Mouse (Mus musculus) kidney, embryonic 15.5 days (tissue): ENCODE data around the gene Haghl. TPM values are rescaled to one million over a fixed set of nuclear protein-coding genes. Genes with fewer than 3 reads are reported as not detected.

ENCODE experiments used
- ATAC-seq: fragments of 200-750 bp; cut with Nextera tagmentation; replicated peaks from 2 replicates; pipeline ENCODE4 v1.8.0; 2017; ENCODE audit warnings: moderate TSS enrichment; ENCODE audit not compliant: low FRiP score
- H3K27ac ChIP-seq: fragments of 300-500 bp; sonication (generic); 2 replicates; pipeline ENCODE4 v1.5.1; 2015; ENCODE audit warnings: mild to moderate bottlenecking, inconsistent platforms
- H3K27me3 ChIP-seq: fragments of 300-500 bp; sonication (generic); 2 replicates; pipeline ENCODE4 v1.6.1; 2015; ENCODE audit warnings: inconsistent platforms
- H3K36me3 ChIP-seq: fragments of 300-500 bp; sonication (generic); 2 replicates; pipeline ENCODE4 v1.6.1; 2015; ENCODE audit warnings: inconsistent platforms
- H3K4me1 ChIP-seq: fragments of 300-500 bp; sonication (generic); 2 replicates; pipeline ENCODE4 v1.6.1; 2015; ENCODE audit warnings: inconsistent platforms
- H3K4me2 ChIP-seq: fragments of 300-500 bp; sonication (generic); 2 replicates; pipeline ENCODE4 v1.6.1; 2015; ENCODE audit warnings: moderate library complexity, mild to moderate bottlenecking, inconsistent platforms
- H3K4me3 ChIP-seq: fragments of 300-500 bp; sonication (generic); replicated peaks from 2 replicates; pipeline ENCODE4 v1.5.1; 2015; ENCODE audit warnings: mild to moderate bottlenecking, inconsistent platforms
- H3K9ac ChIP-seq: fragments of 300-500 bp; sonication (generic); 2 replicates; pipeline ENCODE4 v1.6.1; 2015; ENCODE audit warnings: mild to moderate bottlenecking, inconsistent platforms
- H3K9me3 ChIP-seq: fragments of 300-500 bp; sonication (generic); replicated peaks from 2 replicates; pipeline ENCODE4 v1.6.1; 2016; ENCODE audit warnings: inconsistent platforms
- WGBS: fragments of 180-500 bp; shearing (Covaris S2); methylation state at CpG from one replicate; pipeline ENCODE4 v1.1.7; 2015; ENCODE audit warnings: mixed read lengths; 5-methylcytosine and 5-hydroxymethylcytosine counted together
- polyA plus RNA-seq: library from polyadenylated mRNA; unstranded; fragments of >200 nt; fragmentation: Nextera tagmentation; extraction: Ambion mirVana; gene quantifications from 2 replicates; pipeline ENCODE4 v1.2.1, GENCODE M21; 2015

The Haghl gene
- polyA plus RNA-seq, 1 experiment from 2014 or later: 74.8 TPM

- peak overlapping the region; percentile 95 for H3K27ac ChIP-seq
- no peak for ATAC-seq
- no peaks in the 10 kb centered on the region for H3K27me3 ChIP-seq
- H3K36me3 ChIP-seq: peaks cover 50% of the 10 kb centered on the region
- peak overlapping the region; percentile 66 for H3K9ac ChIP-seq
- peak overlapping the region; percentile 57 for H3K4me3 ChIP-seq
- no peaks in the 10 kb centered on the region for H3K9me3 ChIP-seq
- peaks cover 69% of the 10 kb centered on the region for H3K4me1 ChIP-seq
- 85% methylated on average over 8 of the region's 8 CpGs for WGBS
- H3K4me2 ChIP-seq: peak overlapping the region; percentile 95
Observed at GRCm38 (mm10) chr17:25828223-25828594, 42.7 kb upstream of the Haghl start.

- H3K4me2 ChIP-seq: peak overlapping the region; percentile 95
- no peak overlapping the region for H3K9ac ChIP-seq
- H3K36me3 ChIP-seq: peaks cover 50% of the 10 kb centered on the region
- no peaks in the 10 kb centered on the region for H3K9me3 ChIP-seq
- 0 out of 2 replicates have a peak, but pooled peaks cover under 1% of the 10 kb centered on the region for H3K27me3 ChIP-seq
- no peak overlapping the region for H3K4me3 ChIP-seq
- peak overlapping the region; percentile 95; the same call in 1 of the 2 replicates for H3K27ac ChIP-seq
- WGBS: 90% methylated on average over 22 of the region's 22 CpGs
- H3K4me1 ChIP-seq: peaks cover 69% of the 10 kb centered on the region
- no peak for ATAC-seq
Observed at GRCm38 (mm10) chr17:25827546-25828222, 42.2 kb upstream of the Haghl start.

- Histone ChIP-seq H3K4me2 (no peak overlapping the region), H3K36me3 (peaks cover 50% of the 10 kb centered on the region), H3K27ac (no peak overlapping the region), H3K27me3 (peaks cover 7% of the 10 kb centered on the region), H3K9ac (no peak overlapping the region), H3K4me1 (peaks cover 67% of the 10 kb centered on the region), H3K9me3 (no peaks in the 10 kb centered on the region), H3K4me3 (no peak overlapping the region)
- no peak for ATAC-seq
- 92% methylated on average over 13 of the region's 13 CpGs for WGBS
Observed at GRCm38 (mm10) chr17:25827011-25827410, 41.5 kb upstream of the Haghl start.

DNA sequence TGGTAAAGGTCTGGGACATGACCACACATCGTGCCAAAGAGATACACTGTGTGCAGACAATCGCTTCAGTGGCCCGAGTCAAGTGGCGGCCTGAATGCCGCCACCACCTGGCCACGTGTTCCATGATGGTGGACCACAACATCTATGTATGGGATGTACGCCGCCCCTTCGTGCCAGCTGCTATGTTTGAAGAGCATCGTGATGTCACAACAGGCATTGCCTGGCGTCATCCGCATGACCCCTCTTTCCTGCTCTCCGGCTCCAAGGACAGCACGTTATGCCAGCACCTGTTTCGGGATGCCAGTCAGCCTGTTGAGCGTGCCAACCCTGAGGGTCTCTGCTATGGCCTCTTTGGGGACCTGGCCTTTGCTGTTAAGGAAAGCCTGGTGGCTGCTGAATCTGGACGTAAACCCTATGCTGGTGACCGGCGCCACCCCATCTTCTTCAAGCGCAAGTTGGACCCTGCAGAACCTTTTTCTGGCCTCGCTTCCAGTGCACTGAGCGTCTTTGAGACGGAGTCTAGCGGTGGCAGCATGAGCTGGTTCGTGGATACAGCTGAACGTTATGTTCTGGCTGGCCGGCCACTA is 40.6 kb upstream of the Haghl start:
- no peak for ATAC-seq
- H3K9ac ChIP-seq: no peak overlapping the region
- H3K36me3 ChIP-seq: peaks cover 41% of the 10 kb centered on the region
- H3K27me3 ChIP-seq: peaks cover 16% of the 10 kb centered on the region
- H3K4me2 ChIP-seq: no peak overlapping the region
- no peak overlapping the region for H3K27ac ChIP-seq
- H3K4me3 ChIP-seq: no peak overlapping the region
- H3K9me3 ChIP-seq: no peaks in the 10 kb centered on the region
- WGBS: 93% methylated on average over 27 of the region's 27 CpGs
- H3K4me1 ChIP-seq: peaks cover 57% of the 10 kb centered on the region

GRCm38 (mm10) chr17:25825311-25825710 is 39.8 kb upstream of the Haghl start:
- WGBS: 92% methylated on average over 6 of the region's 6 CpGs
- no peak overlapping the region for H3K27ac ChIP-seq
- H3K4me2 ChIP-seq: peak overlapping the region; percentile 95

GRCm38 (mm10) chr17:25824362-25825142 is 39.1 kb upstream of the Haghl start:
- Histone ChIP-seq H3K27me3 (peaks cover 31% of the 10 kb centered on the region), H3K4me3 (peak overlapping the region; percentile 76), H3K9ac (peak overlapping the region; percentile 83), H3K36me3 (peaks cover 28% of the 10 kb centered on the region), H3K4me1 (peaks cover 44% of the 10 kb centered on the region), H3K9me3 (no peaks in the 10 kb centered on the region), H3K4me2 (peak overlapping the region; percentile 95), H3K27ac (no peak overlapping the region)
- 70% methylated on average over 17 of the region's 17 CpGs for WGBS
- no peak for ATAC-seq

More at GRCm38 (mm10) chr17:25825311-25825710, 39.8 kb upstream of the Haghl start:
- no peak overlapping the region for H3K9ac ChIP-seq
- H3K27me3 ChIP-seq: peaks cover 24% of the 10 kb centered on the region
- H3K9me3 ChIP-seq: no peaks in the 10 kb centered on the region
- H3K4me1 ChIP-seq: peaks cover 50% of the 10 kb centered on the region
- H3K4me3 ChIP-seq: no peak overlapping the region
- peaks cover 34% of the 10 kb centered on the region for H3K36me3 ChIP-seq
- no peak for ATAC-seq

DNA sequence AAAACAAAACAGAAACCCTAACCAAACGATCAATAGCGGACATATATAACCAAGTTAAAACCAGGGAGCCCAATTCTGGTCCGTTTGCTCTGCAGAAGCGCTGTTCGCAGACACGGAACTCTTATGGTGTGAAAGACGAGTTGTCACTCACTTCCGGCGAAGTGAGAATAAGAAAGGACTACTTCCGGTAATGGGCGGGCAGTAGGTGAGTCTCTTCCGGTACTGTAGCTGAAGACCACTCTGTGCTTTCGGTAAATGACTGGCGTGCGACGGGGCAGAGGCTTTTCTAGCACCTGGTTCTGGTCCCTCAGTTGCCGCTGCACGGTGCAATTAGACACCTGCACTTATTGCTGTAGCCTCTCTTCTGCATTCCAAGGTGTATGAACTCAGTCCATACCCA is 38.0 kb upstream of the Haghl start, which contains the start of gene Wdr24:
TSS of gene Wdr24 (plus strand) at position 176 of the 400 bp plus-strand sequence.
- Histone ChIP-seq H3K27me3 (peaks cover 42% of the 10 kb centered on the region), H3K4me1 (peaks cover 44% of the 10 kb centered on the region), H3K4me3 (peak within 1 kb of the TSS; percentile 76), H3K9me3 (no peaks in the 10 kb centered on the region), H3K36me3 (peaks cover 28% of the 10 kb centered on the region), H3K4me2 (peak within 1 kb of the TSS; percentile 95), H3K9ac (peak within 1 kb of the TSS; percentile 83), H3K27ac (peak within 1 kb of the TSS; percentile 75)
- 1% methylated on average over 18 of the region's 18 CpGs for WGBS
- ATAC-seq: peak; percentile 53

GRCm38 (mm10) chr17:25818851-25819780 is 33.6 kb upstream of the Haghl start:
- Histone ChIP-seq H3K9me3 (no peaks in the 10 kb centered on the region), H3K4me3 (peak overlapping the region; percentile 21), H3K27ac (no peak overlapping the region), H3K9ac (no peak overlapping the region), H3K27me3 (peaks cover 73% of the 10 kb centered on the region), H3K36me3 (no peaks in the 10 kb centered on the region), H3K4me1 (peaks cover 12% of the 10 kb centered on the region), H3K4me2 (peak overlapping the region; percentile 46)
- ATAC-seq: 0 out of 2 replicates have a peak, but pooled peaks have one; percentile 22
- WGBS: 6% methylated on average over 45 of the region's 46 CpGs

DNA sequence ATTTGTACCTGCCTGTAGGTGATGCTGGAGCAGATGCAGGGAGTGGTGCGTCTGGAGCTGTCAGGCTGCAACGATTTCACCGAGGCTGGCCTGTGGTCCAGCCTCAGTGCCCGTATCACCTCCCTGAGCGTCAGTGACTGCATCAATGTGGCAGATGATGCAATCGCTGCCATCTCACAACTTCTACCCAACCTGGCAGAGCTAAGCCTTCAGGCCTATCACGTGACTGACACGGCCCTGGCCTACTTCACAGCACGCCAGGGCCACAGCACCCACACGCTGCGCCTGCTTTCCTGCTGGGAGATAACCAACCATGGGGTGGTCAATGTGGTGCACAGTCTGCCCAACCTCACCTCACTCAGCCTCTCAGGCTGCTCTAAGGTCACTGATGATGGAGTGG is 32.2 kb upstream of the Haghl start:
- H3K27me3 ChIP-seq: peaks cover 81% of the 10 kb centered on the region
- WGBS: 84% methylated on average over 11 of the region's 11 CpGs
- no peak overlapping the region for H3K9ac ChIP-seq
- peaks cover 14% of the 10 kb centered on the region for H3K4me1 ChIP-seq
- H3K4me3 ChIP-seq: no peak overlapping the region
- no peak for ATAC-seq
- no peak overlapping the region for H3K4me2 ChIP-seq
- H3K27ac ChIP-seq: no peak overlapping the region
- H3K9me3 ChIP-seq: no peaks in the 10 kb centered on the region
- no peaks in the 10 kb centered on the region for H3K36me3 ChIP-seq

GRCm38 (mm10) chr17:25813471-25813870 is 28.0 kb upstream of the Haghl start:
- peak; percentile 47 for ATAC-seq
- H3K9ac ChIP-seq: no peak overlapping the region
- peaks cover 81% of the 10 kb centered on the region for H3K27me3 ChIP-seq
- peaks cover 19% of the 10 kb centered on the region for H3K4me1 ChIP-seq
- H3K36me3 ChIP-seq: no peaks in the 10 kb centered on the region
- no peak overlapping the region for H3K4me3 ChIP-seq
- under 1% methylated on average over 20 of the region's 20 CpGs for WGBS
- no peak overlapping the region for H3K27ac ChIP-seq
- no peaks in the 10 kb centered on the region for H3K9me3 ChIP-seq
- peak overlapping the region; percentile 24 for H3K4me2 ChIP-seq

DNA sequence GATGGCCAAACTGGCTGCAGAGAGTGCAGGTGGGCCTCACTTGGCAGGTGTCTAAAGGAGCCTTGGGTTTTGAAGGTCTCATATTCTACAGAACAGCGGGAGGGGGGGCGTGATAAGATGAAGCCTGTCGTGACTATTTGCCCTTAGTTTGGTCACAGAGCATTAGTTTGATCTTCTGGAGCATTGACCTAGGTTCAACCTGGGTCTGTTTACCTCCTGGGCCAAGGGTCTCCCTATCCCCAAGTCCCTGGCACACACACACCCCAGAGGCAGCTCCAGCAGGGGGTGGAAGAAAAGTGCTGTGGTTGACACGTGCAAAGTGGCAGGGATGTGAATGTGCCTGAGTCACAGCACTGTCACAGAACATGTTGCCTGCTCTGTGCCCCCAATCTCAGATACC is 25.4 kb upstream of the Haghl start:
- Histone ChIP-seq H3K4me2 (no peak overlapping the region), H3K4me3 (no peak overlapping the region), H3K4me1 (peaks cover 24% of the 10 kb centered on the region), H3K27me3 (peaks cover 69% of the 10 kb centered on the region), H3K27ac (no peak overlapping the region), H3K9ac (no peak overlapping the region), H3K36me3 (no peaks in the 10 kb centered on the region), H3K9me3 (no peaks in the 10 kb centered on the region)
- 71% methylated on average over 4 of the region's 4 CpGs for WGBS
- ATAC-seq: no peak
